8 mouse cellular contexts compared by ENCODE assay signal in the genomic region with DNA sequence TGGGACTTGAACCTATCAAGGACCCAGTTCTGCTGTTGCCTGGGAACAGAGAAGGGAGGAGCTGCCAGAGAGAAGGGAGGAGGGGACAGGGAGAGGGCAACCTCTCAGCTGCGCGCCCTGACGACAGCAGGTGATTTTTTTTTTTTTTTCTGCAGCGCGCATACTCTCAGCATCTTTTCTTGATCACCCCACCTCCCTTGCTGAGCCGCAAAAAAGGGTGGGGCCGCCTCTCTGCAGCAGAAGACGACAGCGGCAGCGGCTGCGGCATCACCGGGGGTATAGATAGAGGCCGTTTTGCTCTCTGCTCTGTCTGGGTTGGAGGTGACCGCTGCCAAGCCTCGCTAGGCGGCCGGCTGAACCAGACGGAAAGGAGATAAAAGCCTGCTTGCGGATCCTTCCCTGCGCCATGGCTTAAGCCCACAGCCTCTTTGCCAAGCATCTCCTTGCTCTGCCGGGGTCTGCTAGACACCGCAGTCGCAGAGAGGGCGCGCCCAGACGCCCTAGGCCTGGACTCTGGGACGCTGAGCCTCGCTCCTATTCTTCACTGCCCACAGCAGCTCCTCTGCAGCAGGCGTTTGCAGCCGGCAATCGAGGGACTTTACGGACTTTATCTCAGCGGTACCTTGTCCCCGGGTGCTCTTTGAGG. TPM values are rescaled to one million over a fixed set of nuclear protein-coding genes. Genes with fewer than 3 reads are reported as not detected.
DNase-seq lines count a peak whose midpoint lies in the region; ATAC-seq and TF ChIP-seq lines count a peak whose summit lies in the region.

A gene (plus strand): TSS at position 197 of the 646 bp plus-strand sequence.

- under 1% methylated on average over 34 of the region's 34 CpGs for WGBS in heart, embryonic 11.5 days (ENCODE audit: insufficient replicate concordance)
- under 1% methylated on average over 34 of the region's 34 CpGs for WGBS in embryonic facial prominence, embryonic 10.5 days
- WGBS in hindbrain, embryonic 16.5 days, result 1% methylated on average over 34 of the region's 34 CpGs
- WGBS in limb, embryonic 14.5 days, result 2% methylated on average over 30 of the region's 34 CpGs

- peak within 1 kb of the TSS; percentile 54 for H3K4me3 ChIP-seq in heart, embryonic 11.5 days (ENCODE audit: low read depth, low read length)
- peak within 1 kb of the TSS; percentile 71 for H3K4me3 ChIP-seq in embryonic facial prominence, embryonic 10.5 days
- H3K4me3 ChIP-seq in hindbrain, embryonic 16.5 days (ENCODE audit: low read length), result peak within 1 kb of the TSS; percentile 96
- peak within 1 kb of the TSS; percentile 54 for H3K4me3 ChIP-seq in limb, embryonic 14.5 days (replicated peaks; ENCODE audit: low read length)

- H3K36me3 ChIP-seq in heart, embryonic 11.5 days (ENCODE audit: control insufficient read depth, insufficient read depth, low read length), result no peaks in the 10 kb centered on the region
- no peaks in the 10 kb centered on the region for H3K36me3 ChIP-seq in embryonic facial prominence, embryonic 10.5 days (replicated peaks)
- H3K36me3 ChIP-seq in hindbrain, embryonic 16.5 days (ENCODE audit: control insufficient read depth, insufficient read depth, low read length), result no peaks in the 10 kb centered on the region
- no peaks in the 10 kb centered on the region for H3K36me3 ChIP-seq in limb, embryonic 14.5 days (ENCODE audit: control insufficient read depth, insufficient read depth, low read length)

- H3K9me3 ChIP-seq in heart, embryonic 11.5 days (replicated peaks; ENCODE audit: control insufficient read depth, low read length), result no peaks in the 10 kb centered on the region
- H3K9me3 ChIP-seq in embryonic facial prominence, embryonic 10.5 days, result no peaks in the 10 kb centered on the region
- no peaks in the 10 kb centered on the region for H3K9me3 ChIP-seq in hindbrain, embryonic 16.5 days (ENCODE audit: control insufficient read depth, low read length)
- H3K9me3 ChIP-seq in limb, embryonic 14.5 days (ENCODE audit: control insufficient read depth, low read length), result no peaks in the 10 kb centered on the region

- no peak for ATAC-seq in heart, embryonic 11.5 days (replicated peaks; ENCODE audit: insufficient number of reproducible peaks, low FRiP score, low TSS enrichment)
- peak; percentile 74 for ATAC-seq in hindbrain, embryonic 16.5 days
- ATAC-seq in limb, embryonic 14.5 days (ENCODE audit: low FRiP score, low read depth), result no peak

- no peak for TF ChIP-seq POLR2A in limb, embryonic 14.5 days (IDR thresholded peaks at IDR 0.05; ENCODE audit: borderline replicate concordance, extremely low read depth, insufficient read depth, insufficient read length)

- peak within 1 kb of the TSS; percentile 36 for H3K9ac ChIP-seq in heart, embryonic 11.5 days (ENCODE audit: low read depth, low read length)
- peak within 1 kb of the TSS; percentile 97 for H3K9ac ChIP-seq in hindbrain, embryonic 16.5 days (ENCODE audit: low read depth, low read length)
- peak within 1 kb of the TSS; percentile 49 for H3K9ac ChIP-seq in limb, embryonic 14.5 days (ENCODE audit: low read depth, low read length, severe bottlenecking)

- peaks cover 52% of the 10 kb centered on the region for H3K27me3 ChIP-seq in heart, embryonic 11.5 days (ENCODE audit: control insufficient read depth, insufficient read depth, low read length)
- peaks cover 78% of the 10 kb centered on the region for H3K27me3 ChIP-seq in embryonic facial prominence, embryonic 10.5 days (replicated peaks; ENCODE audit: low read depth, poor library complexity, severe bottlenecking)
- H3K27me3 ChIP-seq in hindbrain, embryonic 16.5 days (replicated peaks; ENCODE audit: control insufficient read depth, insufficient read depth, low read length), result no peaks in the 10 kb centered on the region
- H3K27me3 ChIP-seq in limb, embryonic 14.5 days (ENCODE audit: control insufficient read depth, insufficient read depth, low read length), result peaks cover 55% of the 10 kb centered on the region

- peak within 1 kb of the TSS; percentile 83 for H3K4me2 ChIP-seq in heart, embryonic 11.5 days
- H3K4me2 ChIP-seq in hindbrain, embryonic 16.5 days (ENCODE audit: low read length), result peak within 1 kb of the TSS; percentile 89
- peak within 1 kb of the TSS; percentile 91 for H3K4me2 ChIP-seq in limb, embryonic 14.5 days (replicated peaks; ENCODE audit: low read depth, low read length, severe bottlenecking)

- no peak within 1 kb of the TSS for H3K27ac ChIP-seq in heart, embryonic 11.5 days (ENCODE audit: low read depth, low read length)
- H3K27ac ChIP-seq in embryonic facial prominence, embryonic 10.5 days (replicated peaks), result peak within 1 kb of the TSS; percentile 70
- peak within 1 kb of the TSS; percentile 97 for H3K27ac ChIP-seq in hindbrain, embryonic 16.5 days (ENCODE audit: low read depth, low read length)
- H3K27ac ChIP-seq in limb, embryonic 14.5 days (replicated peaks; ENCODE audit: low read depth, low read length), result no peak within 1 kb of the TSS

- H3K4me1 ChIP-seq in heart, embryonic 11.5 days (ENCODE audit: control insufficient read depth, insufficient read depth, low read length), result peaks cover 21% of the 10 kb centered on the region
- H3K4me1 ChIP-seq in embryonic facial prominence, embryonic 10.5 days, result peaks cover 39% of the 10 kb centered on the region
- peaks cover 15% of the 10 kb centered on the region for H3K4me1 ChIP-seq in hindbrain, embryonic 16.5 days (ENCODE audit: control insufficient read depth, insufficient read depth, low read depth, low read length)
- peaks cover 16% of the 10 kb centered on the region for H3K4me1 ChIP-seq in limb, embryonic 14.5 days (ENCODE audit: control insufficient read depth, insufficient read depth, low read length)

- DNase-seq in heart, adult 8-10 months (ENCODE audit: low spot score), result no peak
- DNase-seq in R1 (ENCODE audit: low read depth, low spot score), result peak; percentile 90
- DNase-seq in embryonic facial prominence, embryonic 10.5 days (ENCODE audit: low spot score), result peak; percentile 56
- no peak for DNase-seq in limb, embryonic 14.5 days (ENCODE audit: low spot score)
- DNase-seq in naive thymus-derived CD4-positive, alpha-beta T cell, adult 2 months (ENCODE audit: low read depth), result peak; percentile 47
- no peak for DNase-seq in urinary bladder, postnatal 10 days (ENCODE audit: low spot score)

RNA-seq across cellular contexts. Expression of the gene that starts here (rescaled TPM):
- 2.0 and 2.2 TPM in 2 replicates for polyA plus RNA-seq in heart, embryonic 11.5 days (2014; fragmentation: Nextera tagmentation; extraction: Ambion mirVana)
- total RNA-seq in heart, adult 8-10 months (2022), result 1 to 10 TPM; 3.0 to 5.1 (median 3.6) TPM
- 10.2 and 13.4 TPM in 2 replicates for polyA plus RNA-seq in embryonic facial prominence, embryonic 10.5 days (2016; fragmentation: Nextera tagmentation; extraction: Ambion mirVana)
- 127 and 137 TPM in 2 replicates for polyA plus RNA-seq in hindbrain, embryonic 16.5 days (2015; fragmentation: Nextera tagmentation; extraction: Ambion mirVana)
- polyA plus RNA-seq in limb, embryonic 14.5 days (2012; rRNA removed), result 3.5 and 3.6 TPM in 2 replicates
- polyA plus RNA-seq in limb, embryonic 14.5 days (2014; fragmentation: Nextera tagmentation; extraction: Ambion mirVana), result 6.3 and 6.4 TPM in 2 replicates

Comparison
In these comparisons a context has a peak if more than half of its experiments do, and no peak if none do; other contexts are left out.
1. H3K27ac ChIP-seq: peak in embryonic facial prominence, embryonic 10.5 days (single experiment) and hindbrain, embryonic 16.5 days (single experiment); none in heart, embryonic 11.5 days (single experiment) and limb, embryonic 14.5 days (single experiment).
2. H3K9ac ChIP-seq: peak in every context shown above with its lines; median percentile 97 in hindbrain, embryonic 16.5 days; 49 in limb, embryonic 14.5 days; 36 in heart, embryonic 11.5 days.
3. DNase-seq: peak in R1 (single experiment), embryonic facial prominence, embryonic 10.5 days (single experiment) and naive thymus-derived CD4-positive, alpha-beta T cell, adult 2 months (single experiment); none in heart, adult 8-10 months (single experiment), limb, embryonic 14.5 days (single experiment) and urinary bladder, postnatal 10 days (single experiment).
4. Peak in every context shown above with its lines, with median percentiles within 50 percentile points of each other: H3K4me2 ChIP-seq and H3K4me3 ChIP-seq.